Mouse (Mus musculus) liver, embryonic 16.5 days (tissue): ENCODE results near the gene Exoc2. TPM values are rescaled to one million over a fixed set of nuclear protein-coding genes. Genes with fewer than 3 reads are reported as not detected.

Source experiments
- ATAC-seq: fragments of 200-750 bp; cut with Nextera tagmentation; 2 replicates; pipeline ENCODE4 v1.8.0; 2017; ENCODE audit warnings: low read depth, mild to moderate bottlenecking, moderate number of reproducible peaks, moderate library complexity
- H3K27ac ChIP-seq: fragments of 300-500 bp; sonication (generic); 2 replicates; pipeline ENCODE4 v1.5.1; 2014; ENCODE audit warnings: mild to moderate bottlenecking, low read length
- H3K27me3 ChIP-seq: fragments of 300-500 bp; sonication (generic); 2 replicates; pipeline ENCODE4 v1.6.1; 2014; ENCODE audit warnings: low read depth, low read length, mixed read lengths; ENCODE audit not compliant: control insufficient read depth, insufficient read depth
- H3K36me3 ChIP-seq: fragments of 300-500 bp; sonication (generic); 2 replicates; pipeline ENCODE4 v1.6.1; 2014; ENCODE audit warnings: mild to moderate bottlenecking; ENCODE audit not compliant: control insufficient read depth, insufficient read depth
- H3K4me1 ChIP-seq: fragments of 300-500 bp; sonication (generic); 2 replicates; pipeline ENCODE4 v1.6.1; 2014; ENCODE audit warnings: low read depth, low read length, mixed read lengths; ENCODE audit not compliant: control insufficient read depth
- H3K4me2 ChIP-seq: fragments of 300-500 bp; sonication (generic); 2 replicates; pipeline ENCODE4 v1.6.1; 2014; ENCODE audit warnings: low read depth, low read length, mixed read lengths
- H3K4me3 ChIP-seq: fragments of 300-500 bp; sonication (generic); 2 replicates; pipeline ENCODE4 v1.5.1; 2014; ENCODE audit warnings: low read depth, mild to moderate bottlenecking, low read length
- H3K9ac ChIP-seq: fragments of 300-500 bp; sonication (generic); 2 replicates; pipeline ENCODE4 v1.6.1; 2014; ENCODE audit warnings: low read depth, low read length
- H3K9me3 ChIP-seq: fragments of 300-500 bp; sonication (generic); replicated peaks from 2 replicates; pipeline ENCODE4 v1.6.1; 2016; ENCODE audit warnings: low read length; ENCODE audit not compliant: control insufficient read depth
- WGBS: fragments of 180-500 bp; shearing (Covaris S2); extraction: QIAGEN DNeasy Blood & Tissue Kit; methylation state at CpG from one replicate; pipeline ENCODE4 v1.1.7; 2014; ENCODE audit not compliant: insufficient replicate concordance; 5-methylcytosine and 5-hydroxymethylcytosine counted together
- polyA plus RNA-seq: library from polyadenylated mRNA; unstranded; fragments of >200 nt; fragmentation: Nextera tagmentation; extraction: Ambion mirVana; gene quantifications from 2 replicates; pipeline ENCODE4 v1.2.1, GENCODE M21; 2015

Gene Exoc2
- polyA plus RNA-seq, 1 experiment from 2014 or later: 11.7 TPM

DNA sequence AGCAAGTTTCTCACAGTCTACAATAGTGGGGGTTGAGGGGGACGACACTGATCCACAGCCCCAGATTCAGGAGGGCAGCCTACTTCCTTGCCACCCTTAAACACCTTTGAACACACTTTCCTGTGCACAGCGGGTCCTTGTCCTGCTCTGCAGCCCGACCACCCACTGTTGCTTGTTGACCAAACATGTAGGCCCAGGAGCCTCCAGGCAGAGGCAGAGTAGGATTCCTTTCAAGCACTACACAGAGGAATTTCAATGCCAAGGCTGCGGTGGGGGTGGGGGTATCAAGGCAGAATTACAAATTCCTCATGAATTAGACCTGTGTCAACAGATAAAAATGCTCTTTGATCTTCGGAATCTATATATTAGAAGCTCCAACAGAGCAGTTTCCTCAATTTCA is 82.7 kb downstream of the Exoc2 start:
- H3K27ac ChIP-seq: no peak overlapping the region
- H3K36me3 ChIP-seq: no peaks in the 10 kb centered on the region; the same call in 1 of the 2 replicates
- no peak overlapping the region for H3K9ac ChIP-seq
- no peak overlapping the region for H3K4me3 ChIP-seq
- 65% methylated on average over 5 of the region's 5 CpGs for WGBS
- no peaks in the 10 kb centered on the region for H3K27me3 ChIP-seq
- no peaks in the 10 kb centered on the region for H3K4me1 ChIP-seq
- no peaks in the 10 kb centered on the region for H3K9me3 ChIP-seq
- no peak for ATAC-seq
- no peak overlapping the region for H3K4me2 ChIP-seq

DNA sequence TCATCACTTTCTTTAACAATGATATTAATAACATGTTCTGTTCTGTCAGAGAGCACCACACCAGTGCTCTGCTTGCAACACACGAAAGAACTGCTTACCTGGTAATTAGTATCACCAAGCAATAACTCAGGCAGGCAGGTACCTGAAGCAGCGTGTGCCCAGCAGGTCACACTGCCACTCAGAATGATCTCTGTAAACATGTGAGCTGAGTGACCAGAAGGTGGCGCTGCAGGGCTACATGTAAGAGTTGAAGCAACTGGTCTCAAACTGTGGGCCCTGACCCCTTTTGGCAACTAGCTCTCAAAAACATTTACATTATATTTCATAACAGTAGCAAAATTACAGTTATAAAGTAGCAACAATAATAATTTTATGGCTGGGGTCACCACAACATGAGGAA is 85.4 kb downstream of the Exoc2 start:
- no peaks in the 10 kb centered on the region for H3K9me3 ChIP-seq
- no peak overlapping the region for H3K4me3 ChIP-seq
- H3K4me1 ChIP-seq: no peaks in the 10 kb centered on the region
- no peak overlapping the region for H3K9ac ChIP-seq
- no peaks in the 10 kb centered on the region for H3K27me3 ChIP-seq
- no peak for ATAC-seq
- WGBS: 15% methylated on average over 3 of the region's 3 CpGs
- no peaks in the 10 kb centered on the region; the same call in 1 of the 2 replicates for H3K36me3 ChIP-seq
- no peak overlapping the region for H3K4me2 ChIP-seq
- no peak overlapping the region for H3K27ac ChIP-seq

DNA sequence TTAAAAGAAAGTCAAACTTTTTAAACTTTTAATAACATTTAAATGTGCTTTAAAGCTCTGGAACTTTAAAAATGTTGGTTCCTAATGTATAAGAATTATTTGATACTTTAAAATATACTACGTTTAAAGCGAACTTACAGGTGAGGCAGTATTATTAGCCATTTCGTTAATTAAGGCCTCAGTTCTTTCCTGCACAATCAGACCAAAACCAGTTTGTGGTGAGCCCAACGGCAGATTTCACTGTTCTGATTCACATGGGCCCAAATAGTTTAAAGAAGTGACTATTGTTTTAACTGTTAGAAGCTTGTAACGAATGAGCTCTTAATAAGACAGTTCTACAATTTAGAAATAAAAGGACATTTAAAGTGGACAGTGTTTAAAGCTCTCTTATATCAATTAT is 93.6 kb downstream of the Exoc2 start:
- Histone ChIP-seq H3K27ac (no peak overlapping the region), H3K4me3 (no peak overlapping the region), H3K4me2 (no peak overlapping the region), H3K27me3 (no peaks in the 10 kb centered on the region), H3K9ac (no peak overlapping the region), H3K9me3 (no peaks in the 10 kb centered on the region), H3K36me3 (no peaks in the 10 kb centered on the region), H3K4me1 (no peaks in the 10 kb centered on the region)
- WGBS: 77% methylated on average over 5 of the region's 5 CpGs
- no peak for ATAC-seq

DNA sequence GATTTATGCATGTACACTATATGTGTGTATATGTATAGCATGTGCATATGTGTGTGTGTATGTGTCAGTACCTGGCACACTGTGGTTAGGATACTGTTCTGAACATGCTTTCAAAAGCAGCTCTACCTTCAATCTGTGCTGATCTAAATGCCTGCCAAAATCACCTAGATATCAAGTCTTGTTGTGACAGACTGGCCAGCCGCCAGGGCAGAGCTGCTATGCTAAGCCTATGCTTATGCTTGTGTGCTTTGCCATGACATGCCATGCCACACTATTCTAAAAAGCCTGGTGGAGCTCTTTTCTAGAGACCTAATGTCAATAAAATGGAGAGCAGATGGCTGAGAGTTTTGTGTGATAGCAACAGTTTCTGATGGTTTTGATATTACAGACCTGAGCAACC is 94.0 kb downstream of the Exoc2 start:
- Histone ChIP-seq H3K36me3 (no peaks in the 10 kb centered on the region), H3K27ac (no peak overlapping the region), H3K4me3 (no peak overlapping the region), H3K4me2 (no peak overlapping the region), H3K4me1 (no peaks in the 10 kb centered on the region), H3K9ac (no peak overlapping the region), H3K9me3 (no peaks in the 10 kb centered on the region), H3K27me3 (no peaks in the 10 kb centered on the region)
- no peak for ATAC-seq
- 61% methylated on average over 1 of the region's 1 CpGs for WGBS

DNA sequence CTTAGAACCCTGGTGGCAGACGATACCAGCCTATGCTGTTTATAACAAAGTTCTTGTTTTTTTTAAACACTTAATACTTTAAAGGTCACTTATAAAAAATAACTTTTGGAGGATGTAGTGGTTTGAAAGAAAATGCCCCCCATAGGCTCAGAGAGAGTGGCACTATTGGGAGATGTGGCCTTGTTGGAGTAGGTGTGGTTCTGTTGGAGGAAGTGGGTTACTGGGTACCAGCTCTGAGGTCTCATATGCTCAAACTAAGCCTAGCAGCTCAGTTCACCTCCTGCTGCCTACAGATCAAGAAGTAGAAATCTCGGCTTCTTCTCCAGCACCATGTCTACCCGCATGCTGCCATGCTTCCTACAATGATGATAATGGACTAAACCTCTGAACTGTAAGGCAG is 98.1 kb downstream of the Exoc2 start:
- Histone ChIP-seq H3K27ac (no peak overlapping the region), H3K9ac (no peak overlapping the region), H3K4me2 (no peak overlapping the region), H3K36me3 (peaks cover 1% of the 10 kb centered on the region; the same call in 1 of the 2 replicates), H3K4me3 (no peak overlapping the region), H3K27me3 (no peaks in the 10 kb centered on the region), H3K4me1 (no peaks in the 10 kb centered on the region), H3K9me3 (no peaks in the 10 kb centered on the region)
- 83% methylated on average over 3 of the region's 3 CpGs for WGBS
- no peak for ATAC-seq

DNA sequence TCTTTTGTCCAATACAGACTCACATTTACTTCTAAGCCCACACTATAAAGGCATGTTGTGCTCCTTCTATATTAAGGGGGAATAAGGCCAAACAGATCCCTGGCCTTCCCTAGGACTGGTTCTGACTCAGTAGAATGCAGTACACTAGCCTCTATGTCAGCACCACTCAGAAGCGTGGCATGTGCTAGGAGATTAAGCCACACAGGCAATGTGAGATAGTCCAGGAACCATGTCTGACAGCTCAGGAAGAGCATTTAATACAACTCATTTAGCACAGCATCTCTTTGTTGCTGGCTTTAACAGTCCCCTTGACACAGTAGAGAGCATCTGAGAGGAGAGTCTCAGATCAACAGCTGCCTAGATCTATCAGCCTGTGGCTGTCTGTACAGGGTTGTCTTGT is 100.4 kb downstream of the Exoc2 start:
- Histone ChIP-seq H3K9ac (no peak overlapping the region), H3K4me3 (no peak overlapping the region), H3K36me3 (peaks cover 3% of the 10 kb centered on the region; the same call in 1 of the 2 replicates), H3K27ac (no peak overlapping the region), H3K4me1 (no peaks in the 10 kb centered on the region), H3K9me3 (no peaks in the 10 kb centered on the region), H3K27me3 (no peaks in the 10 kb centered on the region), H3K4me2 (no peak overlapping the region)
- 60% methylated on average over 1 of the region's 1 CpGs for WGBS
- ATAC-seq: no peak

DNA sequence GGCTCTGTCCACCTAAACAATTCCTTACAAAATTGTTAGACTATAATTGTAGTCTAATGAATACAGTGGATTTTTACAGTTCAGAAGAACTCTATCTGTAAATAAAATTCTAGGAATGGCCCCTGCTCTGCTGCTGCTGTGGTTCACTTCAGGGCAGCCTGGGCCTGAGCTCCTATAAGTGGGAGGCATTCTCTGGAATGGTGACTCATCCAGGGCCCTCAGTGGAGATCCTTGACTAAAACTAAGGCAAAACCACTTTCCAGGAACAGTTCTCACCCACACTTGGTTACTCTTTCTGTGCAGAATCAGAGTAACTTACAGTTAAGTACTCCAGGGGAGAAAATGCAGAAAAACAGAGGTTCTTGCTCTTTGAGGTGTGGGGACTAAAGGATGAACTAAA is 108.4 kb downstream of the Exoc2 start:
- H3K9me3 ChIP-seq: no peaks in the 10 kb centered on the region
- ATAC-seq: no peak
- H3K9ac ChIP-seq: no peak overlapping the region
- no peaks in the 10 kb centered on the region for H3K36me3 ChIP-seq
- H3K4me1 ChIP-seq: no peaks in the 10 kb centered on the region
- H3K27ac ChIP-seq: no peak overlapping the region
- H3K27me3 ChIP-seq: no peaks in the 10 kb centered on the region
- H3K4me3 ChIP-seq: no peak overlapping the region
- no peak overlapping the region for H3K4me2 ChIP-seq

DNA sequence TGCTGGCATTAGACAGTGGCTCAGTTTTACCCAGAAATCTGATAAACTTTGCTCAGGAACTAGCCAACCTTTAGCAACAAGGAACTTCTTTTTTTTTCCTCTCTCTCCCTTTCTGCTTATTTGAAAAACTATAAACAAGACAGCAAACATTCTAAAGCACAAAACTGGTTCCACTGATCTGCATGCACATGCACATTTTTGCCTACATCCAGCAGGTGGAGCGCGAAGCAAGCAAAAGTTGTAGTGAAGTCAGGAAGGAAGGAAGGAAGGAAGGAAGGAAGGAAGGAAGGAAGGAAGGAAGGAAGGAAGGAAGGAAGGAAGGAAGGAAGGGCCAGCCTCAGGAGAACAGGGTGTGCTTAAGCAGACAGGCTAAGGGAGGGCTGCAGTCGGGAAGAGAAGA is 109.9 kb downstream of the Exoc2 start:
- Histone ChIP-seq H3K4me3 (no peak overlapping the region), H3K27me3 (no peaks in the 10 kb centered on the region), H3K36me3 (no peaks in the 10 kb centered on the region), H3K4me2 (no peak overlapping the region), H3K9ac (no peak overlapping the region), H3K27ac (no peak overlapping the region), H3K4me1 (no peaks in the 10 kb centered on the region), H3K9me3 (no peaks in the 10 kb centered on the region)
- ATAC-seq: no peak
- WGBS: 79% methylated on average over 3 of the region's 3 CpGs

DNA sequence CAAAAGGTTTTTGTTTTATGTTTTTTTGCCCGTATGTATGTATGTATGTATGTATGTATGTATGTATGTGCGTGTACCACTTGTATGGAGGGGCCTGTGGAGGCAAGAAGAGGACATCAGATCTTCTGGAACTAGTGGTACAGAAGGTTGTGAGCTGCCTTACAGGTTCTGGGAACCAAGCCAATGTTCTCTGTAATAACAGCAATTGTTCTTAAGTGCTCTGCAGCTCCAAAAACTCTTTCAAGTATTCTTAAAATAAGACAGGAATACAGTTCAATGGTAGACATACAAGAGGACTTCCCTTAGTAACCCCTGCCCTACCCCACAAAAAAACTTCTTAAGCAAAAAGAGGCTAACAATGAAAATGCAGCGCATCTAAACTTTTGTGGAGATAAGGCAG is 115.5 kb downstream of the Exoc2 start:
- ATAC-seq: no peak
- Histone ChIP-seq H3K27me3 (no peaks in the 10 kb centered on the region), H3K4me3 (no peak overlapping the region), H3K4me1 (no peaks in the 10 kb centered on the region), H3K4me2 (no peak overlapping the region), H3K27ac (no peak overlapping the region), H3K9me3 (no peaks in the 10 kb centered on the region), H3K36me3 (peaks cover 2% of the 10 kb centered on the region; the same call in 1 of the 2 replicates), H3K9ac (no peak overlapping the region)
- whole genome bisulfite sequencing: 67% methylated on average over 3 of the region's 3 CpGs

DNA sequence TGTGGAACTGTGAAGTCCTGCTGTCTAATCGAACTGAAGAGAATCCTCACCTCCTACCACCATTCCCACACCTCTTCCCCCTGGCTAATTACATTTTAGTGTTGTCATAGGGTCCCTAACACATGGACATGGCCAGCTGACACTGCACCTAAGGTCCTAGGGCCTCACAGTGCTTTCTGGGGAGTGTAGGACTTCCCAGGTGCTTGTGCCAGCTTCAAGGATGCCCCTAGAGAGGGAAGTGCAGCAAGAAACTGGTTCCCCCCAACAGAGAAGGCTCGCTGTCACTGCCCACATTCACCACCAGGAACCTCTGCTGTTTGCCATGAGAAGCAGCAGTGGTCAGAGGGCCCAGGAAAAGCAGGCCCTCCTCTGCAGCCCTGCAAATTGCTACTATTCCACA is 123.2 kb downstream of the Exoc2 start:
- no peak overlapping the region for H3K4me2 ChIP-seq
- no peak overlapping the region for H3K9ac ChIP-seq
- 49% methylated on average over 2 of the region's 2 CpGs for WGBS
- H3K9me3 ChIP-seq: no peaks in the 10 kb centered on the region
- H3K27me3 ChIP-seq: no peaks in the 10 kb centered on the region
- no peak overlapping the region for H3K4me3 ChIP-seq
- peaks cover 2% of the 10 kb centered on the region; the same call in 1 of the 2 replicates for H3K36me3 ChIP-seq
- no peaks in the 10 kb centered on the region for H3K4me1 ChIP-seq
- no peak for ATAC-seq
- H3K27ac ChIP-seq: no peak overlapping the region
